Mouse (Mus musculus): Measurements from ENCODE around the gene Arrb1. TPM values are rescaled to one million over a fixed set of nuclear protein-coding genes. Genes with fewer than 3 reads are reported as not detected.

Arrb1 gene
- polyA plus RNA-seq, 1 experiment: 10.3 TPM

DNA sequence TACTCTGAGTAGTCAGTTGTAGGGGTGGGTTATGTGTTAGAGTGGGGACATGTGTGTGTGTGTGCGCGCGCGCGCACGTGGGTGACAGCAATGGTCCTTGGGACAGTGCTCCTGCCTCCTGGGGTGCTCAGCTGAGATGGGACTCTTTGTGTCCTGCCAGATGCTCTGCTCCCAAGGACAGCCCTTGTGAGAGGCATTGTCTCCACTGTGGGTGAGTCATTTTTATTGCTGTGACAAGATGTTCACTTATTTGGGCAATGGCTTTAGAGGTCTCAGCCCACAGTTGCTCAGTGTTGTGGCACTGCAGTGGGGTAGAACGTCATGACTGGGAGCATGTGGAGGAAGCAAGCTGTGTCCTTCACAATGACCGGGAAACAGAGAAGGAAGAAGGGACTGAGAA lies 50.7 kb downstream of the Arrb1 start:
- H3K79me2 ChIP-seq (ENCODE audit: control insufficient read depth, insufficient read depth): no peaks in the 10 kb centered on the region
- H3K79me3 ChIP-seq (ENCODE audit: low read depth): no peaks in the 10 kb centered on the region
- TF ChIP-seq CTCF (IDR thresholded peaks at IDR 0.05; ENCODE audit: control insufficient read depth, insufficient read depth, insufficient read length) (no peak), FOSL1 (IDR thresholded peaks at IDR 0.05; ENCODE audit: insufficient read depth, low read length, poor library complexity, severe bottlenecking) (no peak), MAX (IDR thresholded peaks at IDR 0.05) (no peak), MYOG (IDR thresholded peaks at IDR 0.05; ENCODE audit: control insufficient read depth, extremely low read depth, insufficient read length) (no peak), CEBPB (IDR thresholded peaks at IDR 0.05; ENCODE audit: low read depth) (no peak), MYOD1 (IDR thresholded peaks at IDR 0.05; ENCODE audit: control insufficient read depth, insufficient read length, low read depth) (no peak), USF1 (IDR thresholded peaks at IDR 0.05; ENCODE audit: low read depth) (no peak)
- H3K36me3 ChIP-seq (ENCODE audit: control insufficient read depth, insufficient read depth): no peaks in the 10 kb centered on the region
- no peaks in the 10 kb centered on the region for H3K27me3 ChIP-seq (ENCODE audit: control insufficient read depth, insufficient read depth, insufficient read length)
- no peak overlapping the region for H3K4me3 ChIP-seq (ENCODE audit: insufficient read depth, poor library complexity, severe bottlenecking)
- H3ac ChIP-seq (ENCODE audit: control insufficient read depth, insufficient read length, low read depth): no peak overlapping the region

- Histone ChIP-seq H3K79me2 (ENCODE audit: control insufficient read depth, insufficient read depth) (no peaks in the 10 kb centered on the region), H3K4me3 (ENCODE audit: insufficient read depth, poor library complexity, severe bottlenecking) (no peak overlapping the region), H3K27me3 (ENCODE audit: control insufficient read depth, insufficient read depth, insufficient read length) (no peaks in the 10 kb centered on the region), H3ac (ENCODE audit: control insufficient read depth, insufficient read length, low read depth) (no peak overlapping the region), H3K36me3 (ENCODE audit: control insufficient read depth, insufficient read depth) (no peaks in the 10 kb centered on the region), H3K79me3 (ENCODE audit: low read depth) (no peaks in the 10 kb centered on the region)
- TF ChIP-seq MYOD1 (IDR thresholded peaks at IDR 0.05; ENCODE audit: control insufficient read depth, insufficient read length, low read depth): no peak
- peak; percentile 67 for TF ChIP-seq CTCF (IDR thresholded peaks at IDR 0.05; ENCODE audit: control insufficient read depth, insufficient read depth, insufficient read length)
- no peak for TF ChIP-seq MAX (IDR thresholded peaks at IDR 0.05)
Observed at GRCm38 (mm10) chr7:99590064-99590463, 54.8 kb downstream of the Arrb1 start.

- no peak overlapping the region for H3ac ChIP-seq (ENCODE audit: control insufficient read depth, insufficient read length, low read depth)
- H3K27me3 ChIP-seq (ENCODE audit: control insufficient read depth, insufficient read depth, insufficient read length): no peaks in the 10 kb centered on the region
- H3K79me3 ChIP-seq (ENCODE audit: low read depth): no peaks in the 10 kb centered on the region
- H3K4me3 ChIP-seq (ENCODE audit: insufficient read depth, poor library complexity, severe bottlenecking): no peak overlapping the region
- no peaks in the 10 kb centered on the region for H3K36me3 ChIP-seq (ENCODE audit: control insufficient read depth, insufficient read depth)
- H3K79me2 ChIP-seq (ENCODE audit: control insufficient read depth, insufficient read depth): no peaks in the 10 kb centered on the region
- TF ChIP-seq MAX (IDR thresholded peaks at IDR 0.05) (no peak), FOSL1 (IDR thresholded peaks at IDR 0.05; ENCODE audit: insufficient read depth, low read length, poor library complexity, severe bottlenecking) (no peak), MYOG (IDR thresholded peaks at IDR 0.05; ENCODE audit: control insufficient read depth, extremely low read depth, insufficient read length) (no peak), CTCF (IDR thresholded peaks at IDR 0.05; ENCODE audit: control insufficient read depth, insufficient read depth, insufficient read length) (no peak), USF1 (IDR thresholded peaks at IDR 0.05; ENCODE audit: low read depth) (no peak), MYOD1 (IDR thresholded peaks at IDR 0.05; ENCODE audit: control insufficient read depth, insufficient read length, low read depth) (no peak), CEBPB (IDR thresholded peaks at IDR 0.05; ENCODE audit: low read depth) (no peak)
Observed at GRCm38 (mm10) chr7:99590646-99591045, 55.4 kb downstream of the Arrb1 start.

DNA sequence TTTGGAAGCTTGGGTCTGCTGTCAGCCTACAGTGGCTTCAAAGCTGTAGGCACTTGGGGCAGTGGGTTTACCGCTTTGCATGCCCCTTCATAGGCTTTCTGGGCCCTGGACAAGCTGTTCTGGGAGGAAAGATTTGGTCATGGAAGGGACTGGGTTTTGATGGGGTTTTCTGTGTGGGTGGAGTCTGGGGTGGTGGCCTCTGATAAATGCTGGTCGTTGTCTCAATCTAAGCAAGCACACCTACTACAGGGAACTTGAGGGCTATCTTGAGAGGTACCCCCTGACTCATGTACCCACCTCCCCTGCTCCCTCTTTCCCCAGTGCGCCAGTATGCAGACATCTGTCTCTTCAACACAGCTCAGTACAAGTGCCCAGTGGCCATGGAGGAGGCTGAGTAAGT lies 57.4 kb downstream of the Arrb1 start:
- TF ChIP-seq CTCF (IDR thresholded peaks at IDR 0.05; ENCODE audit: control insufficient read depth, insufficient read depth, insufficient read length) (no peak), MYOD1 (IDR thresholded peaks at IDR 0.05; ENCODE audit: control insufficient read depth, insufficient read length, low read depth) (no peak), MAX (IDR thresholded peaks at IDR 0.05) (no peak), MYOG (IDR thresholded peaks at IDR 0.05; ENCODE audit: control insufficient read depth, extremely low read depth, insufficient read length) (no peak), CEBPB (IDR thresholded peaks at IDR 0.05; ENCODE audit: low read depth) (no peak), USF1 (IDR thresholded peaks at IDR 0.05; ENCODE audit: low read depth) (no peak), FOSL1 (IDR thresholded peaks at IDR 0.05; ENCODE audit: insufficient read depth, low read length, poor library complexity, severe bottlenecking) (no peak)
- H3K4me3 ChIP-seq (ENCODE audit: insufficient read depth, poor library complexity, severe bottlenecking): no peak overlapping the region
- H3K36me3 ChIP-seq (ENCODE audit: control insufficient read depth, insufficient read depth): no peaks in the 10 kb centered on the region

GRCm38 (mm10) chr7:99593868-99594803 lies 58.9 kb downstream of the Arrb1 start:
- H3K36me3 ChIP-seq (ENCODE audit: control insufficient read depth, insufficient read depth): no peaks in the 10 kb centered on the region
- TF ChIP-seq MAX (IDR thresholded peaks at IDR 0.05) (no peak), MYOG (IDR thresholded peaks at IDR 0.05; ENCODE audit: control insufficient read depth, extremely low read depth, insufficient read length) (no peak), FOSL1 (IDR thresholded peaks at IDR 0.05; ENCODE audit: insufficient read depth, low read length, poor library complexity, severe bottlenecking) (no peak), CTCF (IDR thresholded peaks at IDR 0.05; ENCODE audit: control insufficient read depth, insufficient read depth, insufficient read length) (no peak), USF1 (IDR thresholded peaks at IDR 0.05; ENCODE audit: low read depth) (no peak), MYOD1 (IDR thresholded peaks at IDR 0.05; ENCODE audit: control insufficient read depth, insufficient read length, low read depth) (no peak), CEBPB (IDR thresholded peaks at IDR 0.05; ENCODE audit: low read depth) (no peak)
- no peaks in the 10 kb centered on the region for H3K79me2 ChIP-seq (ENCODE audit: control insufficient read depth, insufficient read depth)
- no peaks in the 10 kb centered on the region for H3K79me3 ChIP-seq (ENCODE audit: low read depth)
- H3ac ChIP-seq (ENCODE audit: control insufficient read depth, insufficient read length, low read depth): no peak overlapping the region
- H3K4me3 ChIP-seq (ENCODE audit: insufficient read depth, poor library complexity, severe bottlenecking): no peak overlapping the region
- no peaks in the 10 kb centered on the region for H3K27me3 ChIP-seq (ENCODE audit: control insufficient read depth, insufficient read depth, insufficient read length)

More for the DNA sequence above, 57.4 kb downstream of the Arrb1 start:
- Histone ChIP-seq H3K79me2 (ENCODE audit: control insufficient read depth, insufficient read depth) (no peaks in the 10 kb centered on the region), H3K79me3 (ENCODE audit: low read depth) (no peaks in the 10 kb centered on the region), H3K27me3 (ENCODE audit: control insufficient read depth, insufficient read depth, insufficient read length) (no peaks in the 10 kb centered on the region), H3ac (ENCODE audit: control insufficient read depth, insufficient read length, low read depth) (no peak overlapping the region)

Measured in C2C12 (cell line).